In the genomic region with DNA sequence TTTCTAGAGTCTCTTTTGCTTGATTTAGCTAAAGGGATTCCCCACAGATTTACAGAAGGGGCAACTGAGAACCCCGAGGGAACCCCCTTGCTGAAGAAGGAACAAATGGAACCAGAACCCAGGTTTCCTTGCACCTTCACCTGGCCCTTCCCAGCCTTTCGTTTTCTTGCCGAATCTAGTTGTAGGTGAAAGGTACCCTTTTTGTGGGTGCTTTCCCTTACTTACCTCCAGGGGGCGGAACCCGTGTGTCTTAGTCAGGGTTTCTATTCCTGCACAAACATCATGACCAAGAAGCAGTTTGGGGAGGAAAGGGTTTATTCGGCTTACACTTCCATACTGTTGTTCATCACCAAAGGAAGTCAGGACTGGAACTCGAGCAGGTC, we compare ENCODE assay signal across 9 mouse cellular contexts. TPM values are rescaled to one million over a fixed set of nuclear protein-coding genes. Genes with fewer than 3 reads are reported as not detected.
DNase-seq lines count a peak whose midpoint lies in the region; ATAC-seq and TF ChIP-seq lines count a peak whose summit lies in the region.
"Not testable (repeated sequence)": the region's sequence is repeated elsewhere in the genome, so short reads cannot be mapped to it uniquely, and the experiment has no call there.
"Had no signal": no experiment of that assay in that cellular context is flagged by ENCODE, and none has a peak within 500 bp of the region (broad histone marks: within the 10 kb centered on the region; RNA-seq: fewer than 3 reads in every experiment).

No protein-coding gene starts in this region.

- 0 out of 4 replicates have a peak, but pooled peaks of 1 of the 2 experiments have one; percentile 12 for TF ChIP-seq CTCF in CH12.LX (conservative IDR thresholded peaks at IDR 0.05 in 1 of 2, IDR thresholded peaks at IDR 0.05 in 1 of 2; ENCODE audit: low read depth in 2 of 2, low read length in 2 of 2)
- TF ChIP-seq CTCF in cerebellum, adult 2 months (IDR thresholded peaks at IDR 0.05; ENCODE audit: borderline replicate concordance, insufficient read depth, low read depth, low read length); olfactory bulb, adult 2 months (IDR thresholded peaks at IDR 0.05; ENCODE audit: insufficient read depth, low read depth, low read length): not testable (repeated sequence)

- H3K4me1 ChIP-seq in CH12.LX (ENCODE audit: control insufficient read depth in 1 of 2, insufficient read depth in 2 of 2), result peaks cover 13 to 31% of the 10 kb centered on the region in 2 experiments
- H3K4me1 ChIP-seq in cerebellum, adult 2 months (ENCODE audit: control insufficient read depth, insufficient read depth, low read length); forebrain, embryonic 14.5 days (ENCODE audit: control insufficient read depth, insufficient read depth, low read length); kidney, embryonic 14.5 days (ENCODE audit: control insufficient read depth, insufficient read depth, low read length): not testable (repeated sequence)
- H3K4me1 ChIP-seq in hindbrain, embryonic 10.5 days (replicated peaks), result peaks cover 27% of the 10 kb centered on the region
- peaks cover 24% of the 10 kb centered on the region for H3K4me1 ChIP-seq in liver, embryonic 12.5 days
- H3K4me1 ChIP-seq in midbrain, embryonic 10.5 days, result peaks cover 24% of the 10 kb centered on the region
- H3K4me1 ChIP-seq in olfactory bulb, adult 2 months (ENCODE audit: control insufficient read depth, insufficient read depth, low read length), result peaks cover 15% of the 10 kb centered on the region

- peak overlapping the region; percentile 25; the same call in 1 of the 2 replicates for H3K27ac ChIP-seq in CH12.LX (ENCODE audit: insufficient read depth, low read depth)
- H3K27ac ChIP-seq in cerebellum, adult 2 months (ENCODE audit: insufficient read depth, low read length), result peak overlapping the region; percentile 18; the same call in 1 of the 2 replicates
- H3K27ac ChIP-seq in forebrain, embryonic 14.5 days (ENCODE audit: low read depth, low read length), result peak overlapping the region; percentile 80
- peak overlapping the region; percentile 92 for H3K27ac ChIP-seq in hindbrain, embryonic 10.5 days
- H3K27ac ChIP-seq in kidney, embryonic 14.5 days (ENCODE audit: low read depth, low read length), result peak overlapping the region; percentile 30
- H3K27ac ChIP-seq in liver, embryonic 12.5 days, result peak overlapping the region; percentile 71; the same call in 1 of the 2 replicates
- peak overlapping the region; percentile 92 for H3K27ac ChIP-seq in midbrain, embryonic 10.5 days (replicated peaks)
- peak overlapping the region; percentile 76; the same call in 1 of the 2 replicates for H3K27ac ChIP-seq in olfactory bulb, adult 2 months (ENCODE audit: insufficient read depth, low read depth, low read length)

- H3K27me3 ChIP-seq in CH12.LX (replicated peaks); cerebellum, adult 2 months (ENCODE audit: control insufficient read depth, insufficient read depth, low read length); forebrain, embryonic 14.5 days (replicated peaks; ENCODE audit: control insufficient read depth, insufficient read depth, low read length); hindbrain, embryonic 10.5 days (ENCODE audit: insufficient read depth, poor library complexity, severe bottlenecking); kidney, embryonic 14.5 days (ENCODE audit: control insufficient read depth, insufficient read depth, low read length); liver, embryonic 12.5 days (replicated peaks); midbrain, embryonic 10.5 days (ENCODE audit: low read depth, poor library complexity, severe bottlenecking): not testable (repeated sequence)

- TF ChIP-seq RAD21 in CH12.LX (IDR thresholded peaks at IDR 0.05; ENCODE audit: low read depth, low read length), result not testable (repeated sequence)

- DNase-seq in CH12.LX (ENCODE audit: extremely low read depth), result peak; percentile 50
- not testable (repeated sequence) for DNase-seq in cerebellum, adult 2 months; forebrain, embryonic 14.5 days (ENCODE audit: low spot score); hindbrain, embryonic 10.5 days (ENCODE audit: low spot score); midbrain, embryonic 10.5 days (ENCODE audit: low spot score)

- peaks cover 0 to 29% of the 10 kb centered on the region in 2 experiments for H3K36me3 ChIP-seq in CH12.LX (replicated peaks in 1 of 2; ENCODE audit: control insufficient read depth in 1 of 2, insufficient read depth in 1 of 2, low read length in 1 of 2)
- H3K36me3 ChIP-seq in forebrain, embryonic 14.5 days (ENCODE audit: control insufficient read depth, insufficient read depth, low read length); hindbrain, embryonic 10.5 days; kidney, embryonic 14.5 days (ENCODE audit: control insufficient read depth, insufficient read depth, low read length); liver, embryonic 12.5 days; midbrain, embryonic 10.5 days: not testable (repeated sequence)

- in situ Hi-C loops in CH12.LX (cut with MboI; ENCODE audit: low pct_ligation_motif_present, low pct_unique_long_range_greater_than_20kb, low sequenced_read_pairs), result not testable (repeated sequence)

- 54% methylated on average over 7 of the region's 7 CpGs for WGBS in cerebellum, adult 2 months
- WGBS in forebrain, embryonic 14.5 days, result 59% methylated on average over 7 of the region's 7 CpGs
- WGBS in hindbrain, embryonic 10.5 days, result 60% methylated on average over 7 of the region's 7 CpGs
- 52% methylated on average over 7 of the region's 7 CpGs for WGBS in kidney, embryonic 14.5 days
- 35% methylated on average over 7 of the region's 7 CpGs for WGBS in liver, embryonic 12.5 days (ENCODE audit: insufficient replicate concordance)
- WGBS in midbrain, embryonic 10.5 days, result 54% methylated on average over 7 of the region's 7 CpGs
- WGBS in olfactory bulb, adult 2 months, result 53% methylated on average over 7 of the region's 7 CpGs

- H3K79me2 ChIP-seq in CH12.LX (replicated peaks; ENCODE audit: control insufficient read depth, extremely low read depth, insufficient read depth, poor library complexity, severe bottlenecking), result not testable (repeated sequence)

- H3K9ac ChIP-seq in CH12.LX (ENCODE audit: insufficient read depth, low read depth), result peak overlapping the region; percentile 88
- peak overlapping the region; percentile 70 for H3K9ac ChIP-seq in forebrain, embryonic 14.5 days (ENCODE audit: low read length)
- H3K9ac ChIP-seq in kidney, embryonic 14.5 days (ENCODE audit: low read depth, low read length), result peak overlapping the region; percentile 47
- H3K9ac ChIP-seq in liver, embryonic 12.5 days, result peak overlapping the region; percentile 72

- dilution Hi-C loops in CH12.LX (cut with MboI; ENCODE audit: extremely low pct_ligation_motif_present, extremely low pct_unique_long_range_greater_than_20kb, low sequenced_read_pairs), result not testable (repeated sequence)

- H3K4me2 ChIP-seq in CH12.LX (ENCODE audit: insufficient read depth, low read depth, poor library complexity, severe bottlenecking), result peak overlapping the region; percentile 81
- peak overlapping the region; percentile 58 for H3K4me2 ChIP-seq in forebrain, embryonic 14.5 days (ENCODE audit: low read length)
- H3K4me2 ChIP-seq in kidney, embryonic 14.5 days (replicated peaks; ENCODE audit: low read depth, low read length), result peak overlapping the region; percentile 75
- H3K4me2 ChIP-seq in liver, embryonic 12.5 days, result peak overlapping the region; percentile 80

- not testable (repeated sequence) for TF ChIP-seq EP300 in CH12.LX (IDR thresholded peaks at IDR 0.05; ENCODE audit: low read length)

- not testable (repeated sequence) for ATAC-seq in forebrain, embryonic 14.5 days; kidney, embryonic 14.5 days (ENCODE audit: low FRiP score, low TSS enrichment); liver, embryonic 12.5 days

- H3K4me3 ChIP-seq in CH12.LX (replicated peaks in 1 of 3; ENCODE audit: low read depth in 2 of 3, low read length in 2 of 3, poor library complexity in 1 of 3), result peak overlapping the region; percentile 65 to 75 (median 67)
- peak overlapping the region; percentile 69 for H3K4me3 ChIP-seq in cerebellum, adult 2 months (replicated peaks; ENCODE audit: insufficient read depth, low read depth, low read length)
- peak overlapping the region; percentile 61 for H3K4me3 ChIP-seq in forebrain, embryonic 14.5 days (ENCODE audit: low read depth, low read length)
- H3K4me3 ChIP-seq in hindbrain, embryonic 10.5 days, result peak overlapping the region; percentile 65
- H3K4me3 ChIP-seq in kidney, embryonic 14.5 days (ENCODE audit: low read length), result peak overlapping the region; percentile 45
- peak overlapping the region; percentile 67 for H3K4me3 ChIP-seq in liver, embryonic 12.5 days
- peak overlapping the region; percentile 69 for H3K4me3 ChIP-seq in midbrain, embryonic 10.5 days
- H3K4me3 ChIP-seq in olfactory bulb, adult 2 months (ENCODE audit: insufficient read depth, low read depth, low read length), result peak overlapping the region; percentile 76

- not testable (repeated sequence) for TF ChIP-seq POLR2A in CH12.LX (IDR thresholded peaks at IDR 0.05; ENCODE audit: low read depth, low read length); cerebellum, adult 2 months (IDR thresholded peaks at IDR 0.05; ENCODE audit: borderline replicate concordance, insufficient read depth, low read length); olfactory bulb, adult 2 months (IDR thresholded peaks at IDR 0.05; ENCODE audit: insufficient read depth, low read depth, low read length)

- not testable (repeated sequence) for H3K9me3 ChIP-seq in CH12.LX (replicated peaks; ENCODE audit: low read length); forebrain, embryonic 14.5 days (replicated peaks; ENCODE audit: control insufficient read depth, low read length); hindbrain, embryonic 10.5 days; kidney, embryonic 14.5 days (ENCODE audit: control insufficient read depth, low read length); liver, embryonic 12.5 days (replicated peaks); midbrain, embryonic 10.5 days (replicated peaks)

RNA-seq across cellular contexts. Expression of a gene that starts 0.4 kb away (rescaled TPM):
- total RNA-seq in CH12.LX (2012; rRNA removed), result 21.8 and 29.7 TPM in 2 replicates
- total RNA-seq in CH12.LX (2014; rRNA removed), result 16.0 and 17.7 TPM in 2 replicates
- polyA plus RNA-seq in CH12.LX (2012; ENCODE audit: insufficient read length, low read depth), result 21.4 and 22.6 TPM in 2 replicates
- polyA plus RNA-seq in cerebellum, adult 2 months (2012; rRNA removed), result 13.8 and 15.9 TPM in 2 replicates
- polyA plus RNA-seq in forebrain, embryonic 14.5 days (2014; fragmentation: Nextera tagmentation; extraction: Ambion mirVana), result 8.1 and 11.0 TPM in 2 replicates
- 19.2 and 21.6 TPM in 2 replicates for polyA plus RNA-seq in hindbrain, embryonic 10.5 days (2016; fragmentation: Nextera tagmentation; extraction: Ambion mirVana)
- polyA plus RNA-seq in kidney, embryonic 14.5 days (2014; fragmentation: Nextera tagmentation; extraction: Ambion mirVana), result 10.0 and 12.1 TPM in 2 replicates
- 12.2 and 13.6 TPM in 2 replicates for polyA plus RNA-seq in liver, embryonic 12.5 days (2016; fragmentation: Nextera tagmentation; extraction: Ambion mirVana)
- polyA plus RNA-seq in midbrain, embryonic 10.5 days (2016; fragmentation: Nextera tagmentation; extraction: Ambion mirVana), result 17.5 and 19.4 TPM in 2 replicates
- not detected in 2 replicates for polyA plus RNA-seq in olfactory bulb, adult 2 months (2012; ENCODE audit: insufficient read depth, insufficient read length, low replicate concordance, missing spikeins)

RNA-seq across cellular contexts. Expression of a gene that starts 27.6 kb away (rescaled TPM):
- not detected in 2 replicates for total RNA-seq in CH12.LX (2012; rRNA removed)
- total RNA-seq in CH12.LX (2014; rRNA removed), result 0.18 TPM in 1 of 2 replicates, not detected in the other
- 0.10 TPM in 1 of 2 replicates, not detected in the other for polyA plus RNA-seq in CH12.LX (2012; ENCODE audit: insufficient read length, low read depth)
- 2.4 and 3.1 TPM in 2 replicates for polyA plus RNA-seq in cerebellum, adult 2 months (2012; rRNA removed)
- polyA plus RNA-seq in forebrain, embryonic 14.5 days (2014; fragmentation: Nextera tagmentation; extraction: Ambion mirVana), result 1.3 and 1.7 TPM in 2 replicates
- 0.68 and 1.3 TPM in 2 replicates for polyA plus RNA-seq in hindbrain, embryonic 10.5 days (2016; fragmentation: Nextera tagmentation; extraction: Ambion mirVana)
- 2.4 and 3.0 TPM in 2 replicates for polyA plus RNA-seq in kidney, embryonic 14.5 days (2014; fragmentation: Nextera tagmentation; extraction: Ambion mirVana)
- 1.3 and 1.5 TPM in 2 replicates for polyA plus RNA-seq in liver, embryonic 12.5 days (2016; fragmentation: Nextera tagmentation; extraction: Ambion mirVana)
- polyA plus RNA-seq in midbrain, embryonic 10.5 days (2016; fragmentation: Nextera tagmentation; extraction: Ambion mirVana), result 0.46 and 0.83 TPM in 2 replicates
- polyA plus RNA-seq in olfactory bulb, adult 2 months (2012; ENCODE audit: insufficient read depth, insufficient read length, low replicate concordance, missing spikeins), result not detected in 2 replicates
- total RNA-seq: hematopoietic stem cell, adult 5-6 weeks had no signal

Comparison
In these comparisons a context has a peak if more than half of its experiments do, and no peak if none do; other contexts are left out.
1. H3K27ac ChIP-seq: peak in every context shown above with its lines; median percentile 92 in hindbrain, embryonic 10.5 days; 92 in midbrain, embryonic 10.5 days; 80 in forebrain, embryonic 14.5 days; 76 in olfactory bulb, adult 2 months; 71 in liver, embryonic 12.5 days; 30 in kidney, embryonic 14.5 days; 25 in CH12.LX; 18 in cerebellum, adult 2 months.